Mouse (Mus musculus) testis, adult 2 months (tissue): ENCODE results near the gene 4930556J24Rik.

Experiments
- CTCF ChIP-seq: fragments of 200-500 bp; IDR thresholded peaks from 2 replicates; pipeline ENCODE4 v1.5.1; 2012; ENCODE audit warnings: low read depth, mild to moderate bottlenecking, inconsistent platforms, low read length, moderate library complexity; ENCODE audit not compliant: control insufficient read depth, insufficient read depth, insufficient replicate concordance
- POLR2A ChIP-seq: fragments of 200-500 bp; IDR thresholded peaks from 2 replicates; pipeline ENCODE4 v1.6.1; 2012; ENCODE audit warnings: low read depth, mild to moderate bottlenecking, inconsistent platforms, low read length, moderate library complexity; ENCODE audit not compliant: control insufficient read depth

DNA sequence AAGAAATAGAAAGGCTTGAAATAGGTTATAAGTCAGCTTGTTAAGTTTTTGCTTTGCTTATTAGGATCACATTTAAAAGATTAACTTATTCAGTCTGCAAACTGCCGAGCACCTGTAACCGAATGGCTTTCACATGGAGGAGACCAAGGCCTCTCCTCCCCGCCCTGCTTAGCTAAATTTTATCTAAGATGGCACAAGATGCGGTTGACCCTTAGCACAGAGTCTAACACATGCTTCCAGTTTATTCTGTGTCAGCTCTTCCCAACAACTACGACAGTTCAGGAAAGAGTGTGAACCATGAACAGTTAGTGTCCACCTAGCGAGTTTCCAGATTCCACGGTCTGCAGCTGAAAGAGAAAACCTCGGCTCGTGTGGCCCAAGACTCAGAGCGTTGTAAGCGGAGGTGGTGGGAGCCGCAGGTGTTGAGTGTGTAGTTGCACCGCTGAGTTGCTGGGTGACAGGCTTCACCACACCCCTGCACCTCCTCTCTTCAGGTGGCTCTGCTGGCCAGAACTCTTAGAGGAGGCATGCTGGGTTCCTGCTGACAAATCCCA, 39.2 kb downstream of the 4930556J24Rik start:
- TF ChIP-seq CTCF, result no peak
- TF ChIP-seq POLR2A, result no peak
